Mouse (Mus musculus) midbrain, embryonic 16.5 days (tissue): ENCODE results near the gene Cc2d2a. TPM values are rescaled to one million over a fixed set of nuclear protein-coding genes. Genes with fewer than 3 reads are reported as not detected.
A peak's percentile ranks its signal among the peaks of the same experiment; 100 is the strongest.

Source experiments
- ATAC-seq: fragments of 200-750 bp; cut with Nextera tagmentation; 2 replicates; pipeline ENCODE4 v1.8.0; 2017; ENCODE audit warnings: moderate TSS enrichment
- H3K27ac ChIP-seq: fragments of 300-500 bp; sonication (generic); 2 replicates; pipeline ENCODE4 v1.5.1; 2014; ENCODE audit warnings: mild to moderate bottlenecking, low read length, mixed read lengths
- H3K27me3 ChIP-seq: fragments of 300-500 bp; sonication (generic); 2 replicates; pipeline ENCODE4 v1.6.1; 2014; ENCODE audit warnings: low read depth, low read length, mixed read lengths; ENCODE audit not compliant: control insufficient read depth, insufficient read depth
- H3K36me3 ChIP-seq: fragments of 300-500 bp; sonication (generic); 2 replicates; pipeline ENCODE4 v1.6.1; 2014; ENCODE audit warnings: mild to moderate bottlenecking, low read length, moderate library complexity, mixed read lengths; ENCODE audit not compliant: control insufficient read depth, insufficient read depth
- H3K4me1 ChIP-seq: fragments of 300-500 bp; sonication (generic); 2 replicates; pipeline ENCODE4 v1.6.1; 2014; ENCODE audit warnings: mild to moderate bottlenecking, low read length, mixed read lengths; ENCODE audit not compliant: control insufficient read depth, insufficient read depth
- H3K4me2 ChIP-seq: fragments of 300-500 bp; sonication (generic); 2 replicates; pipeline ENCODE4 v1.6.1; 2014; ENCODE audit warnings: mild to moderate bottlenecking, low read length, mixed read lengths
- H3K4me3 ChIP-seq: fragments of 300-500 bp; sonication (generic); 2 replicates; pipeline ENCODE4 v1.5.1; 2014; ENCODE audit warnings: low read depth, mild to moderate bottlenecking, low read length, moderate library complexity, mixed read lengths
- H3K9ac ChIP-seq: fragments of 300-500 bp; sonication (generic); 2 replicates; pipeline ENCODE4 v1.6.1; 2014; ENCODE audit warnings: low read depth, low read length, mixed read lengths
- H3K9me3 ChIP-seq: fragments of 300-500 bp; sonication (generic); replicated peaks from 2 replicates; pipeline ENCODE4 v1.6.1; 2014; ENCODE audit warnings: mild to moderate bottlenecking, low read length, mixed read lengths; ENCODE audit not compliant: control insufficient read depth, poor library complexity, severe bottlenecking
- WGBS: fragments of 180-500 bp; shearing (Covaris S2); extraction: QIAGEN DNeasy Blood & Tissue Kit; methylation state at CpG from one replicate; pipeline ENCODE4 v1.1.7; 2014; 5-methylcytosine and 5-hydroxymethylcytosine counted together
- polyA plus RNA-seq: library from polyadenylated mRNA; unstranded; fragments of >200 nt; fragmentation: Nextera tagmentation; extraction: Ambion mirVana; gene quantifications from 2 replicates; pipeline ENCODE4 v1.2.1, GENCODE M21; 2015

Gene Cc2d2a
- polyA plus RNA-seq, 1 experiment from 2014 or later, result 9.4 TPM

- H3K36me3 ChIP-seq, result no peaks in the 10 kb centered on the region
- no peak overlapping the region for H3K27ac ChIP-seq
- ATAC-seq, result no peak
- peak overlapping the region; percentile 44 for H3K4me2 ChIP-seq
- H3K4me3 ChIP-seq, result no peak overlapping the region; the same call in 1 of the 2 replicates
- H3K9ac ChIP-seq, result no peak overlapping the region
- H3K9me3 ChIP-seq, result no peaks in the 10 kb centered on the region
- H3K27me3 ChIP-seq, result no peaks in the 10 kb centered on the region
- H3K4me1 ChIP-seq, result peaks cover 23% of the 10 kb centered on the region
- WGBS, result 44% methylated on average over 6 of the region's 6 CpGs
Observed at GRCm38 (mm10) chr5:43663531-43663930, 1.4 kb downstream of the Cc2d2a start.

- WGBS, result 9% methylated on average over 5 of the region's 5 CpGs
- no peak for ATAC-seq
- H3K9ac ChIP-seq, result no peak overlapping the region
Observed at GRCm38 (mm10) chr5:43665144-43665543, 3.0 kb downstream of the Cc2d2a start.

GRCm38 (mm10) chr5:43669118-43669645 lies 7.0 kb downstream of the Cc2d2a start:
- no peak for ATAC-seq
- Histone ChIP-seq H3K4me3 (no peak overlapping the region), H3K36me3 (no peaks in the 10 kb centered on the region), H3K4me1 (peaks cover 13% of the 10 kb centered on the region), H3K27me3 (no peaks in the 10 kb centered on the region), H3K9ac (no peak overlapping the region), H3K9me3 (no peaks in the 10 kb centered on the region), H3K4me2 (no peak overlapping the region), H3K27ac (no peak overlapping the region)
- WGBS, result 72% methylated on average over 8 of the region's 8 CpGs

More at GRCm38 (mm10) chr5:43665144-43665543, 3.0 kb downstream of the Cc2d2a start:
- 0 out of 2 replicates have a peak overlapping the region, but pooled peaks have one; percentile 17 for H3K27ac ChIP-seq
- peaks cover 26% of the 10 kb centered on the region for H3K4me1 ChIP-seq
- H3K36me3 ChIP-seq, result no peaks in the 10 kb centered on the region
- H3K4me3 ChIP-seq, result peak overlapping the region; percentile 22; the same call in 1 of the 2 replicates
- H3K9me3 ChIP-seq, result no peaks in the 10 kb centered on the region
- H3K4me2 ChIP-seq, result peak overlapping the region; percentile 47
- no peaks in the 10 kb centered on the region for H3K27me3 ChIP-seq

GRCm38 (mm10) chr5:43672177-43672911 lies 10.2 kb downstream of the Cc2d2a start:
- no peaks in the 10 kb centered on the region for H3K27me3 ChIP-seq
- no peaks in the 10 kb centered on the region for H3K9me3 ChIP-seq
- under 1% methylated on average over 12 of the region's 12 CpGs for WGBS
- peaks cover 10% of the 10 kb centered on the region for H3K4me1 ChIP-seq
- peak overlapping the region; percentile 87 for H3K27ac ChIP-seq
- peak; percentile 97 for ATAC-seq
- peak overlapping the region; percentile 72 for H3K9ac ChIP-seq
- peak overlapping the region; percentile 77 for H3K4me2 ChIP-seq
- no peaks in the 10 kb centered on the region for H3K36me3 ChIP-seq
- H3K4me3 ChIP-seq, result peak overlapping the region; percentile 48

- H3K4me1 ChIP-seq, result peaks cover 10% of the 10 kb centered on the region
- peak overlapping the region; percentile 72 for H3K9ac ChIP-seq
- H3K27me3 ChIP-seq, result no peaks in the 10 kb centered on the region
- H3K9me3 ChIP-seq, result no peaks in the 10 kb centered on the region
- whole genome bisulfite sequencing, result 77% methylated on average over 2 of the region's 2 CpGs
- H3K4me3 ChIP-seq, result peak overlapping the region; percentile 48
- ATAC-seq, result no peak
- H3K27ac ChIP-seq, result peak overlapping the region; percentile 87
- H3K4me2 ChIP-seq, result peak overlapping the region; percentile 77
- no peaks in the 10 kb centered on the region for H3K36me3 ChIP-seq
Observed at GRCm38 (mm10) chr5:43673083-43673482, 10.9 kb downstream of the Cc2d2a start.

- no peak overlapping the region for H3K9ac ChIP-seq
- WGBS, result 94% methylated on average over 5 of the region's 5 CpGs
- no peak overlapping the region for H3K27ac ChIP-seq
- no peak for ATAC-seq
- no peak overlapping the region for H3K4me3 ChIP-seq
- H3K4me2 ChIP-seq, result no peak overlapping the region
- H3K36me3 ChIP-seq, result peaks cover 51% of the 10 kb centered on the region
- H3K4me1 ChIP-seq, result no peaks in the 10 kb centered on the region
- H3K9me3 ChIP-seq, result no peaks in the 10 kb centered on the region
- no peaks in the 10 kb centered on the region for H3K27me3 ChIP-seq
Observed at GRCm38 (mm10) chr5:43685466-43685865, 23.3 kb downstream of the Cc2d2a start.

- H3K4me3 ChIP-seq, result no peak overlapping the region
Observed at GRCm38 (mm10) chr5:43692489-43692888, 30.3 kb downstream of the Cc2d2a start.

GRCm38 (mm10) chr5:43697133-43697532 lies 35.0 kb downstream of the Cc2d2a start:
- no peaks in the 10 kb centered on the region for H3K27me3 ChIP-seq
- no peak overlapping the region for H3K27ac ChIP-seq
- H3K36me3 ChIP-seq, result peaks cover 5% of the 10 kb centered on the region
- no peaks in the 10 kb centered on the region for H3K4me1 ChIP-seq
- no peak overlapping the region for H3K9ac ChIP-seq
- H3K9me3 ChIP-seq, result no peaks in the 10 kb centered on the region
- 78% methylated on average over 3 of the region's 3 CpGs for WGBS
- H3K4me3 ChIP-seq, result no peak overlapping the region
- ATAC-seq, result no peak
- no peak overlapping the region for H3K4me2 ChIP-seq

More at GRCm38 (mm10) chr5:43692489-43692888, 30.3 kb downstream of the Cc2d2a start:
- H3K9ac ChIP-seq, result no peak overlapping the region
- H3K27ac ChIP-seq, result no peak overlapping the region
- H3K4me1 ChIP-seq, result no peaks in the 10 kb centered on the region
- no peaks in the 10 kb centered on the region for H3K9me3 ChIP-seq
- no peak for ATAC-seq
- H3K4me2 ChIP-seq, result no peak overlapping the region
- H3K27me3 ChIP-seq, result no peaks in the 10 kb centered on the region
- 84% methylated on average over 4 of the region's 4 CpGs for WGBS
- peaks cover 19% of the 10 kb centered on the region for H3K36me3 ChIP-seq

- Histone ChIP-seq H3K4me2 (no peak overlapping the region), H3K27me3 (no peaks in the 10 kb centered on the region), H3K4me1 (no peaks in the 10 kb centered on the region), H3K9me3 (no peaks in the 10 kb centered on the region), H3K36me3 (peaks cover 16% of the 10 kb centered on the region), H3K27ac (no peak overlapping the region), H3K4me3 (no peak overlapping the region), H3K9ac (no peak overlapping the region)
- no peak for ATAC-seq
Observed at GRCm38 (mm10) chr5:43699240-43699639, 37.1 kb downstream of the Cc2d2a start.
